Mouse (Mus musculus): ENCODE results near the gene Gm20721.

GRCm38 (mm10) chr2:174294457-174294856 lies 52.1 kb downstream of the Gm20721 start:
- TF ChIP-seq CTCF (conservative IDR thresholded peaks at IDR 0.05; ENCODE audit: insufficient read depth, insufficient read length, low read depth, low read length) (no peak), POLR2A (IDR thresholded peaks at IDR 0.05; ENCODE audit: low read depth, low read length) (no peak)

All from kidney, adult 2 months (tissue).